Mouse (Mus musculus) CD8-positive naive resting alpha-beta T cell, adult 2 months (primary cell): ENCODE data around the gene Bicra.

Experiments
- DNase-seq, 2 experiments: peaks; one replicate each; pipeline ENCODE4 v3.0.0; 2022; ENCODE audit warnings: low read depth in 2 of 2, low spot score in 2 of 2

Gene Bicra

GRCm38 (mm10) chr7:16047338-16048146, at the start of gene Bicra:
TSS of gene Bicra (minus strand) at chr7:16047921.
- peak; percentile 78 to 84 for DNase-seq

- no peak for DNase-seq
Measured at GRCm38 (mm10) chr7:16094592-16094991, 46.9 kb upstream of the Bicra start.

- DNase-seq, result no peak
Measured at GRCm38 (mm10) chr7:16087587-16087986, 39.9 kb upstream of the Bicra start.

- no peak for DNase-seq
Measured at GRCm38 (mm10) chr7:16083361-16083760, 35.6 kb upstream of the Bicra start.

GRCm38 (mm10) chr7:16080581-16080980, 32.9 kb upstream of the Bicra start:
- no peak for DNase-seq

GRCm38 (mm10) chr7:16079947-16080346, 32.2 kb upstream of the Bicra start:
- no peak for DNase-seq

GRCm38 (mm10) chr7:16071906-16072305, 24.2 kb upstream of the Bicra start:
- DNase-seq, result no peak

- DNase-seq, result no peak
Measured at GRCm38 (mm10) chr7:16070846-16071245, 23.1 kb upstream of the Bicra start.

- DNase-seq, result peak in 1 of 2 experiments; percentile 41
Measured at GRCm38 (mm10) chr7:16063490-16063889, 15.8 kb upstream of the Bicra start.

GRCm38 (mm10) chr7:16062099-16062420, 14.3 kb upstream of the Bicra start:
- DNase-seq, result no peak

GRCm38 (mm10) chr7:16061219-16062098, 13.7 kb upstream of the Bicra start, which contains the start of gene Zfp541:
TSS of gene Zfp541 (plus strand) at chr7:16061814.
- DNase-seq, result no peak

GRCm38 (mm10) chr7:16057136-16057534, 9.4 kb upstream of the Bicra start:
- DNase-seq, result peak; percentile 48 to 62

- peak in 1 of 2 experiments; percentile 35 for DNase-seq
Measured at GRCm38 (mm10) chr7:16056459-16057135, 8.9 kb upstream of the Bicra start.

GRCm38 (mm10) chr7:16055665-16056064, 7.9 kb upstream of the Bicra start:
- DNase-seq, result no peak

GRCm38 (mm10) chr7:16054966-16055365, 7.2 kb upstream of the Bicra start:
- DNase-seq, result no peak

GRCm38 (mm10) chr7:16053105-16053504, 5.4 kb upstream of the Bicra start:
- DNase-seq, result no peak

GRCm38 (mm10) chr7:16052684-16053083, 5.0 kb upstream of the Bicra start:
- peak; percentile 82 to 87 for DNase-seq

- DNase-seq, result peak; percentile 68 to 85
Measured at GRCm38 (mm10) chr7:16051883-16052595, 4.3 kb upstream of the Bicra start.

GRCm38 (mm10) chr7:16050600-16050999, 2.9 kb upstream of the Bicra start:
- no peak for DNase-seq

GRCm38 (mm10) chr7:16049576-16049915, 1.8 kb upstream of the Bicra start:
- no peak for DNase-seq
